Mouse (Mus musculus) midbrain, embryonic 15.5 days (tissue): Measurements from ENCODE around the gene Slc4a3. TPM values are rescaled to one million over a fixed set of nuclear protein-coding genes. Genes with fewer than 3 reads are reported as not detected.

Experiments used
- ATAC-seq: fragments of 200-750 bp; cut with Nextera tagmentation; replicated peaks from 2 replicates; pipeline ENCODE4 v1.8.0; 2017; ENCODE audit warnings: moderate TSS enrichment
- H3K27ac ChIP-seq: fragments of 300-500 bp; sonication (generic); 2 replicates; pipeline ENCODE4 v1.5.1; 2015; ENCODE audit warnings: mild to moderate bottlenecking, inconsistent platforms
- H3K27me3 ChIP-seq: fragments of 300-500 bp; sonication (generic); replicated peaks from 2 replicates; pipeline ENCODE4 v1.6.1; 2015; ENCODE audit warnings: inconsistent platforms
- H3K36me3 ChIP-seq: fragments of 300-500 bp; sonication (generic); replicated peaks from 2 replicates; pipeline ENCODE4 v1.6.1; 2015; ENCODE audit warnings: inconsistent platforms
- H3K4me1 ChIP-seq: fragments of 300-500 bp; sonication (generic); 2 replicates; pipeline ENCODE4 v1.6.1; 2015; ENCODE audit warnings: inconsistent platforms
- H3K4me2 ChIP-seq: fragments of 300-500 bp; sonication (generic); 2 replicates; pipeline ENCODE4 v1.6.1; 2015; ENCODE audit warnings: inconsistent platforms, mild to moderate bottlenecking, moderate library complexity
- H3K4me3 ChIP-seq: fragments of 300-500 bp; sonication (generic); 2 replicates; pipeline ENCODE4 v1.5.1; 2015; ENCODE audit warnings: mild to moderate bottlenecking, inconsistent platforms
- H3K9ac ChIP-seq: fragments of 300-500 bp; sonication (generic); 2 replicates; pipeline ENCODE4 v1.6.1; 2015; ENCODE audit warnings: mild to moderate bottlenecking, inconsistent platforms
- H3K9me3 ChIP-seq: fragments of 300-500 bp; sonication (generic); 2 replicates; pipeline ENCODE4 v1.6.1; 2016; ENCODE audit warnings: inconsistent platforms
- WGBS: fragments of 180-500 bp; shearing (Covaris S2); methylation state at CpG from one replicate; pipeline ENCODE4 v1.1.7; 2015; ENCODE audit warnings: mixed read lengths; 5-methylcytosine and 5-hydroxymethylcytosine counted together
- polyA plus RNA-seq: library from polyadenylated mRNA; unstranded; fragments of >200 nt; fragmentation: Nextera tagmentation; extraction: Ambion mirVana; gene quantifications from 2 replicates; pipeline ENCODE4 v1.2.1, GENCODE M21; 2015

Gene Slc4a3
- polyA plus RNA-seq, 1 experiment from 2014 or later, result 79.6 TPM

DNA sequence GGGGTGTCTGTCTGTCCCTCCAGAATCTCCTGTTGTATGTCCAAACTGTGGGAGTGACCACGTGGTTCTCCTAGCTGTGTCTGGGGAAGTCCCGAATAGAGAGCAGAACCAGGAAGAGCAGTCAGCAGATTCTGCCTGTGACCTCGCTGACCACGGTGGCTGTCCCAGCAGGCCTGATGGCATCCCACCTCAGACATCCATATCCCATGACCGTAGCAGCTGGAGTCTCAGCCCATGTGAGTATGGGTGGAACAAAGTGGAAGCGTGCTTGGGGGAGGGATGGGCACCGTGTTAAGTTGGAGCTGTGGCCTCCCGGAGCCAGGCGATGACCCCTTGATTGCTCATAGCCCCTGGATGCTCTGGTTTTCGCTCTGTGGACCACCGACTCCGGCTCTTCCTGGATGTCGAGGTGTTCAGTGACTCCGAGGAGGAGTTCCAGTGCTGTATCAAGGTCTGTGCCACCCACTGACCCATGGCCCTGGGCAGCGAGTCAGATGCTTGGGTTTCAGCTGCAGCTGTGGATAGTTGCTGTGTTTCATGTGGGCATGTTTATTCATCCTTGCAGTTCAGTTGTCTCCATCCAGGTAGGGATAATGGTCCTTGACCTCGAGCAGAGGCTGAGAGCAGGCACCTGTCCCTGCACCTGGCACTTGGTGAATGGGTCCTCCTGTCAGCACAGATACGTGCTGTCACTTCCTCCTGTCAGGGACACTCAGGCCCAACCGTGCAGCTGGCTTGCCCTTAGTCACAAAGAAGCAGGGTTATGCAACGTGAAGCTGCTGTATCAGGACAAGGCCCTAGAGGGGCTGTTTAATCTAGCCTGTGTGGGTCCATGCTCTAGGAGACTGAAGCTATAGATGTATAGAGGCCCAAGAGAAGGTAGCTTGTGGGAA, 13.5 kb upstream of the Slc4a3 start:
- H3K9me3 ChIP-seq, result no peaks in the 10 kb centered on the region
- H3K4me1 ChIP-seq, result no peaks in the 10 kb centered on the region
- 91% methylated on average over 19 of the region's 19 CpGs for WGBS
- no peaks in the 10 kb centered on the region for H3K27me3 ChIP-seq
- peaks cover 23% of the 10 kb centered on the region for H3K36me3 ChIP-seq
- no peak overlapping the region for H3K4me2 ChIP-seq
- H3K4me3 ChIP-seq, result no peak overlapping the region
- ATAC-seq, result no peak
- no peak overlapping the region for H3K9ac ChIP-seq
- H3K27ac ChIP-seq, result no peak overlapping the region

DNA sequence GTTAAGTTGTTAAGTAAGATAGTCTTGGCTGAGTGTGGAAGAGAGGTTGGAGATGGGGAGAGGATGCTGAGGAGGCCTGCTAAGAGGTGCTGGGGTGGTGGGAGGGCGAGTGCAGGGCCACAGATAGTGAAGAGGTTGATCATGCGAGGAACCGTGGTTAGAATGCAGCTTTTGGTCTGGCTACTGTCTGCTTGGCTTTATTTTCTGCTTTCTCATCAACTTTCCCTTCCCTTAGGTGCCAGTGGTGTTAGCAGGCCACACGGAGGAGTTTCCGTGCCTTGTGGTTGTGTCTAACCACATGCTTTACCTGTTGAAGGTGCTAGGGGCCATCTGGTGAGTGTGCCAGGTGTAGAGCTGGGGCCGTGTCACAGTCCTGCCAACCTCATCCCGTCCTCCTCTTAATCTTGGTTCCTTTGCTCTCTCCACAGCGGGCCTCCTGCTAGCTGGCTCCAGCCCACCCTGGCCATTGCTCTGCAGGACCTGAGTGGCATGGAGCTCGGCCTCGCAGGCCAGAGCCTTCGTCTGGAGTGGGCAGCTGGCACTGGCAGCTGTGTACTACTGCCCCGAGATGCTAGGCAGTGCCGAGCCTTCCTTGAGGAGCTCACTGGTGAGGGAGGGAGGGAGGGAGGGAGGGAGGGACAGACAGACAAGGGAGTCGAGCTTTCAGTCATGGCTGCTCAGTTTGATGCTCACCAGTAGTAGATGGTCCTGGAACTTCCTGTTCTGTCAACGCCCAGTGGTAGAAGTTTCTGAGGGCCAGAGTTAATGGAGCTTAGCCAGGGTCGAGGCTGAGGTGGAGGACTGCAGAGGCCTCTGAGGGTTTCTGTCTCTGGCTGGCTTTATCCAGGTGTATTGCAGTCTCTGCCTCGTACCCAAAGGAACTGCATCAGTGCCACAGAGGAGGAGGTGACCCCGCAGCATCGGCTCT, 12.5 kb upstream of the Slc4a3 start:
- no peak overlapping the region for H3K9ac ChIP-seq
- ATAC-seq, result no peak
- no peak overlapping the region for H3K4me3 ChIP-seq
- H3K4me2 ChIP-seq, result no peak overlapping the region
- no peaks in the 10 kb centered on the region for H3K27me3 ChIP-seq
- H3K9me3 ChIP-seq, result no peaks in the 10 kb centered on the region
- no peak overlapping the region for H3K27ac ChIP-seq
- H3K4me1 ChIP-seq, result no peaks in the 10 kb centered on the region
- WGBS, result 91% methylated on average over 18 of the region's 19 CpGs
- peaks cover 23% of the 10 kb centered on the region for H3K36me3 ChIP-seq

DNA sequence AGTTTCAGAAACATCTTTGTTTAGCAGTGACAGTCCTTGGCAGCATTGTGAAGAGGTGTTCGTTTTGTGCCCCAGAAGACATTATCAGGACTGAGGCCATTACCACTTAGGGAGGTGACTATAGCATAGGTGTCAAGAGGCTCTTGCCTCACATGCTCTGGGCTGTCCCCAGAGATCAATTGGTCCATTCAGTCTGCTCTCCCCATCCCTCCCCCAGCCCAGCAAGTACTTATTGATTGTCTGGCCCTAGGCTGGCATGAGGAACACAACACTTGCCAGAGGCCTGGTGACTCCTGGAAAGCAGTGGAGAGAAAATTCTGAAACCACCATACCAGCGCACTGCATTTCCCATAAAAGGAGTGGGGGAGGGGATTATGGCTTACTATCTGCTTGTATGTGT, 8.5 kb upstream of the Slc4a3 start:
- H3K36me3 ChIP-seq, result peaks cover 17% of the 10 kb centered on the region; the same call in 1 of the 2 replicates
- H3K4me3 ChIP-seq, result no peak overlapping the region
- H3K4me1 ChIP-seq, result no peaks in the 10 kb centered on the region
- WGBS, result 84% methylated on average over 2 of the region's 2 CpGs
- no peak overlapping the region for H3K9ac ChIP-seq
- H3K9me3 ChIP-seq, result no peaks in the 10 kb centered on the region
- H3K4me2 ChIP-seq, result no peak overlapping the region
- no peaks in the 10 kb centered on the region for H3K27me3 ChIP-seq
- no peak overlapping the region for H3K27ac ChIP-seq
- ATAC-seq, result no peak

DNA sequence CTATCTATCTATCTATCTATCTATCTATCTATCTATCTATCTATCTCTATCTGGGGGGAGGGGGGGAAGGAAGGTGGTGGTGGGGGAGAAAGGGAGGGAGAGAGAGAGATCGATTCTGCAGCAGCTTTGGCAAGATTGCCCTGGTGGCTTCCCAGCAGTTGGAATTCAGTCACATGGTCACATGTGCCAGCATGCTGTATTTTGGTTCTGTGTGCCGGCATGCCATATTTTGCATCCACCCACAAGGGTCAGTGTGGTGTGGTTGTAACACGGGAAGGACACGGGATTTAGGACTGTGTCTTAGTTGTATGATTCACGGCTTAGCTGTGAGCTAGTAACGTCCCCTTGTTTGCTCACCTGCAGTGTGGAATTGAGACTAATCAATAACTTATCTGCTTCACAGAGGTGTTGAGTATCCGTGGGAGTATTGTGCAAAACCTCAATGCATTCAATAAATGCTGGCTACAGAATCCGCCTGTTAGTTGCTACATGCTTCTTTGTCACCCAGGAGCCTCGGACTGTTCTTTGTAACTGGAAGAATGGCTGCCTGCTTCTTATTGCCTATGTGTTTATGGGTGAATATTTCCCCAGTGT, 7.4 kb upstream of the Slc4a3 start:
- H3K27me3 ChIP-seq, result no peaks in the 10 kb centered on the region
- H3K9me3 ChIP-seq, result no peaks in the 10 kb centered on the region
- no peak for ATAC-seq
- no peak overlapping the region for H3K27ac ChIP-seq
- peaks cover 17% of the 10 kb centered on the region; the same call in 1 of the 2 replicates for H3K36me3 ChIP-seq
- WGBS, result 83% methylated on average over 9 of the region's 9 CpGs
- no peak overlapping the region for H3K9ac ChIP-seq
- H3K4me3 ChIP-seq, result no peak overlapping the region
- no peaks in the 10 kb centered on the region for H3K4me1 ChIP-seq
- no peak overlapping the region for H3K4me2 ChIP-seq

DNA sequence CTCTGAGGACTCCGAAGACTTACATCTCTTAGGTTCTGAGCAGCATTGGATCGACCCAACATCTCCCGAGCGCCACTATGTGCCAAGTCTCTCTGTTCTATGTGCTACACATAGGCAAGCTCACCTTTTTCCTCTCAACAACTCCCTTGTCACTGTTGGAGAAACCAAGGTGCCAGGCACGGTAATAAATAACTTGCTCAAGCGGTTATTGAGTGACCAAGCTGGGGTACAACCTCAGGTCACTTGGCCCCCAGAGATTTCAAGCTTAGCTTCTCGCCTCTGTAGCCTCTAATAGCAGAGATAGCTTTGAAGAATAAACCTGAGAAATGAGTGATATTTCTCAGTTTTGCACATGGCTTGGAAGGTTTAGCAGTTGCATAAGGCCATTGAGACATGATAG, 4.6 kb upstream of the Slc4a3 start:
- Histone ChIP-seq H3K4me1 (peaks cover 7% of the 10 kb centered on the region), H3K9me3 (no peaks in the 10 kb centered on the region), H3K4me2 (no peak overlapping the region), H3K27me3 (no peaks in the 10 kb centered on the region), H3K36me3 (0 out of 2 replicates have a peak, but pooled peaks cover 2% of the 10 kb centered on the region), H3K27ac (no peak overlapping the region), H3K9ac (no peak overlapping the region), H3K4me3 (no peak overlapping the region)
- 94% methylated on average over 7 of the region's 7 CpGs for WGBS
- no peak for ATAC-seq

DNA sequence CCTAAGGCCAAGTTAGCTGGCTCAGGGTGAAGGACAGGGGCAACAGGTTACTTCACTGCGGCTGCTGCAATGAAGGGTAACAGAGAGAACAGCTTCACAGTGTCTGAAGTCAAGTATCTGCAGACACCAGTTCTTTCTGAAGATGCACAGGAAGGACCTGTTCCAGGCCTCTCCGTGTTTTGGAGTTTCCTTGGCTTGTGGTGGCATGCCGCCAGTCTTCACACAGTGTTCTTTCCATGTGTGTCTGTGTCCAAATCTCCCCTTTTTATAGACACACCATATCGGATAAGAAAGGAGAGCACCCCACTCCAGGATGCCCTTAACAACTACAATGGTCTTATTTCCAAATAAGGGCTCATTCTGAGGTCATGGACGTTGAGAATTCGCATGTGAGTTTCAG, 1.7 kb upstream of the Slc4a3 start:
- Histone ChIP-seq H3K27me3 (no peaks in the 10 kb centered on the region), H3K4me2 (no peak overlapping the region), H3K9me3 (no peaks in the 10 kb centered on the region), H3K36me3 (no peaks in the 10 kb centered on the region), H3K27ac (no peak overlapping the region), H3K4me3 (no peak overlapping the region), H3K9ac (no peak overlapping the region), H3K4me1 (peaks cover 19% of the 10 kb centered on the region)
- 86% methylated on average over 6 of the region's 6 CpGs for WGBS
- no peak for ATAC-seq

DNA sequence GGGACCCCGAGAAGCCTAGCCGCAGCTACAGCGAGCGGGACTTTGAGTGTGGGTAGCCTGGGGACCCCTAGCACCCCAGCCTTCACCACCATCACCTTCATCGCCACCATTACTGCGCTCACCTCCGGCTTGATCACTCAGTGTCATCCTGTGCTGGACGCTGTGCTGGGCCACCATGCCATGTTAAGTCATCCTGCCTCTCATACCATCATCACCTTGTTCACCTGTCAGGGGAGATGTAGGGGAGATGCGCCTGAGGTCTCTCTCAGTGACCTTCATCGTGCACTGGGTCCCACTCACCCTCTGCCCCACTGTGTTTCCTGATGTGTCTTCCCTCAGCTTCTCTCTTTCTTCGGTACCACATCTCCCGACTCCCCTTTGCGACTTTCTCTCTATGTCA, 1.3 kb downstream of the Slc4a3 start:
- ATAC-seq, result no peak; the same call in none of the 2 replicates
- Histone ChIP-seq H3K9me3 (no peaks in the 10 kb centered on the region), H3K9ac (no peak overlapping the region), H3K4me2 (peak overlapping the region; percentile 71), H3K27ac (no peak overlapping the region), H3K36me3 (peaks cover 10% of the 10 kb centered on the region; the same call in 1 of the 2 replicates), H3K4me3 (peak overlapping the region; percentile 85), H3K4me1 (peaks cover 19% of the 10 kb centered on the region), H3K27me3 (no peaks in the 10 kb centered on the region)
- 95% methylated on average over 13 of the region's 13 CpGs for WGBS

DNA sequence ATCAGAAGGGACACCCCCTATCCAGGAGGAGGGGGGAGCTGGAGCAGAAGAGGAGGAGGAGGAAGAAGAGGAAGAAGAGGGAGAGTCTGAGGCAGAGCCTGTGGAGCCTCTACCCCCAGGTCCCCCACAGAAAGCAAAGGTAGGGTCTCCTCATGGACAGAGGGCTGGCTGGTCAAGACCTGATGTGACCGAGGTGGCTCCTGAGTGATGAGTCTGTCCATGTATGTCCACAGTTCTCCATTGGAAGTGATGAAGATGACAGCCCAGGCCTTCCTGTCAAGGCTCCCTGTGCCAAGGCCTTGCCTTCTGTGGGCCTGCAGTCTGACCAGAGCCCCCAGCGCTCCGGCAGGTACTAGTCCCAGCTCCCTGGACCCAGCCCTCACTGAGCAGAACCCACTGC, 2.0 kb downstream of the Slc4a3 start:
- Histone ChIP-seq H3K4me3 (no peak overlapping the region), H3K9me3 (no peaks in the 10 kb centered on the region), H3K27me3 (no peaks in the 10 kb centered on the region), H3K36me3 (peaks cover 18% of the 10 kb centered on the region; the same call in 1 of the 2 replicates), H3K9ac (no peak overlapping the region), H3K27ac (no peak overlapping the region), H3K4me1 (peaks cover 19% of the 10 kb centered on the region), H3K4me2 (no peak overlapping the region)
- 98% methylated on average over 3 of the region's 3 CpGs for WGBS
- ATAC-seq, result no peak

DNA sequence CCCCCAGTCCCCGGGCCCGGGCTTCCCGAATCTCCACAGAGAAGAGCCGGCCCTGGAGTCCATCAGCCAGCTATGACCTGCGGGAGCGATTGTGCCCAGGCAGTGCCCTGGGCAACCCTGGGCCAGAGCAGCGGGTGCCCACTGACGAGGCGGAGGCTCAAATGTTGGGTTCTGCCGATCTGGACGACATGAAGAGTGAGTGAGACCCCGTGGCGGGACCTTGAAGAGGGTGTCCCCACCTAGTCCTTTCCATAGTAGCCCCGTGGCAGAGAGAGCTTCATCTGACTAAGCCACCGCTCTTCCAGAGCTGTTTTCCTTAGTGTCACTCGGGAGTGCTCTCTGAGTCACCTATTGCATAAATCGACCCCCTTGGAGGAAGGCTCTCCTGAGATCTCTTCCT, 2.8 kb downstream of the Slc4a3 start:
- H3K36me3 ChIP-seq, result peaks cover 26% of the 10 kb centered on the region; the same call in 1 of the 2 replicates
- no peak overlapping the region for H3K4me3 ChIP-seq
- H3K27me3 ChIP-seq, result no peaks in the 10 kb centered on the region
- no peak overlapping the region for H3K4me2 ChIP-seq
- H3K4me1 ChIP-seq, result peaks cover 19% of the 10 kb centered on the region
- H3K9ac ChIP-seq, result no peak overlapping the region
- no peaks in the 10 kb centered on the region for H3K9me3 ChIP-seq
- H3K27ac ChIP-seq, result no peak overlapping the region
- ATAC-seq, result no peak
- WGBS, result 89% methylated on average over 17 of the region's 17 CpGs

DNA sequence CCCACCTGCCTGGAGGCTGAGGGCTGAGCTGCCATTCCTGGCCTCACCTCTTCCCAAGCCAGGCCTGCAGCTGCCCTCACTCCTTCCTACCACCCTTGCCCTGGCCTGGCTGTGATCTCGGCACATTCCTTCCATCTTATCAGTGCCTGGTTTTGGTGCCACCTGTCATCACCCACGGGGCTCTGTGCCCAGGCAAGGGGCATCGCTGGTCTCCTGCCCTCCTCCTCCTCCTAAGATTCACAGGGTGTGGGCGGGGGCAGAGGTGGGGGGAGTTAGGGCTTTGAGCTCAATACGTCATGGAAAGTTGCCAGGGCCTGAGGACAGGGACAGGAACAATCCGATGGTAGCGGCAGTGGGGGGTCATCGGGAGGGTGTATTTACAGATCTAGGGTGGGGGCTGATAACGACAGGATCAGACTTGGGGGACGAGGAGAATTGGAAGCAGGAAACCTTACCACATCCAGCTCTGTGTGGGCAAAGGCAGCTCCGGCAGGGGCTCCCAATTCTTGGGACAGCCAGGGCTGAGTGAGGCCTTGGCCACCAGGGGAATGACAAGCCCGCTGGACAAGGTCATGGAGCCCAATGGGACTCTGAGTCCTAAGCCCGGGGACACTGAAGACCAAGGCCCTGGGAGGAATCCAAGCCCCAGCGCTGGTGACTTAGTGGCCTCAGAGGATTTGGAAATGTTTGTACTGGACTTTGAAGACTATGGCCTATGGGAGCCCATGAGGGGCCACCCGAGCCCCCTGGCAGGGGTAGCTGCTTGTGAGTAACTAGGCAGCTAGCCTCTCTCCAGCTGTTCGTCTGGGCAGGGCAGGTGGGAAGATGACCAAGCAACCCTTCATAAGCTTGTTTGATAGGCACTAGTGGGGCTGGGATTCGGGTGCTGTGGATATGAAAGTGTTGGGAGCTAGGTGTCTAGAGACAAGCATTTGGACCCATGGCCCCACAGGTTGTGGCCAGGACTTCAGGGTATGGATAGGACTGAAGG, 3.5 kb downstream of the Slc4a3 start:
- ATAC-seq, result no peak
- Histone ChIP-seq H3K27ac (no peak overlapping the region), H3K4me3 (no peak overlapping the region), H3K27me3 (no peaks in the 10 kb centered on the region), H3K4me2 (no peak overlapping the region), H3K36me3 (peaks cover 33% of the 10 kb centered on the region; the same call in 1 of the 2 replicates), H3K4me1 (peaks cover 19% of the 10 kb centered on the region), H3K9me3 (no peaks in the 10 kb centered on the region), H3K9ac (no peak overlapping the region)
- 89% methylated on average over 17 of the region's 17 CpGs for WGBS

DNA sequence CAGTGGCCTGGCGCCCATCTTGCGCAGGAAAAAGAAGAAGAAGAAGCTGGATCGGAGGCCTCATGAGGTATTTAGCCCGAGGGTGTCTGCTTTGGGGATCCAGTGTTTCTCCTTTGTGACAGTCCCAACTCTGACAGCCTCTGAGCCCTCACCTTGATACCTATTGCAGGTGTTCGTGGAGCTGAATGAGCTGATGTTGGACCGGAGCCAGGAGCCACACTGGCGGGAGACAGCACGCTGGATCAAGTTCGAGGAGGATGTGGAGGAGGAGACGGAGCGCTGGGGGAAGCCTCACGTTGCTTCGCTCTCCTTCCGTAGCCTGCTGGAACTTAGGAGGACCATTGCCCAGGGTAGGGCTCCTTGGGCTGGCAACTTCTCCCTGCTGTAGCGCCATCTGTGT, 4.5 kb downstream of the Slc4a3 start:
- H3K36me3 ChIP-seq, result peaks cover 36% of the 10 kb centered on the region; the same call in 1 of the 2 replicates
- no peak overlapping the region for H3K27ac ChIP-seq
- H3K4me2 ChIP-seq, result no peak overlapping the region
- H3K9me3 ChIP-seq, result no peaks in the 10 kb centered on the region
- no peaks in the 10 kb centered on the region for H3K27me3 ChIP-seq
- no peak for ATAC-seq
- H3K4me3 ChIP-seq, result no peak overlapping the region
- peaks cover 17% of the 10 kb centered on the region for H3K4me1 ChIP-seq
- no peak overlapping the region for H3K9ac ChIP-seq
- WGBS, result 93% methylated on average over 15 of the region's 15 CpGs
